Mouse (Mus musculus): ENCODE results near the gene St6galnac3. TPM values are rescaled to one million over a fixed set of nuclear protein-coding genes. Genes with fewer than 3 reads are reported as not detected.
"Not testable (repeated sequence)": the region's sequence is repeated elsewhere in the genome, so short reads cannot be mapped to it uniquely, and the experiment has no call there.

St6galnac3 gene
- total RNA-seq, 4 experiments from 2014 or later: 19.2 to 25.5 (median 24.8) TPM

- DNase-seq (ENCODE audit: low spot score in 2 of 2): no peak
Observed at GRCm38 (mm10) chr3:153417001-153417400, 308.0 kb downstream of the St6galnac3 start.

- no peak for DNase-seq (ENCODE audit: low spot score in 2 of 2)
Observed at GRCm38 (mm10) chr3:153416383-153416782, 308.6 kb downstream of the St6galnac3 start.

- no peak for DNase-seq (ENCODE audit: low spot score in 2 of 2)
Observed at GRCm38 (mm10) chr3:153414132-153414531, 310.8 kb downstream of the St6galnac3 start.

GRCm38 (mm10) chr3:153409286-153409685 lies 315.7 kb downstream of the St6galnac3 start:
- no peak for DNase-seq (ENCODE audit: low spot score in 2 of 2)

- DNase-seq (ENCODE audit: low spot score in 2 of 2): no peak
Observed at GRCm38 (mm10) chr3:153408361-153408760, 316.6 kb downstream of the St6galnac3 start.

- no peak for DNase-seq (ENCODE audit: low spot score in 2 of 2)
Observed at GRCm38 (mm10) chr3:153407698-153408097, 317.3 kb downstream of the St6galnac3 start.

- no peak for DNase-seq (ENCODE audit: low spot score in 2 of 2)
Observed at GRCm38 (mm10) chr3:153406858-153407257, 318.1 kb downstream of the St6galnac3 start.

- no peak for DNase-seq (ENCODE audit: low spot score in 2 of 2)
Observed at GRCm38 (mm10) chr3:153406220-153406619, 318.8 kb downstream of the St6galnac3 start.

- DNase-seq (ENCODE audit: low spot score in 2 of 2): no peak
Observed at GRCm38 (mm10) chr3:153405643-153406042, 319.3 kb downstream of the St6galnac3 start.

GRCm38 (mm10) chr3:153400259-153400658 lies 324.7 kb downstream of the St6galnac3 start:
- DNase-seq (ENCODE audit: low spot score in 2 of 2): no peak

- no peak for DNase-seq (ENCODE audit: low spot score in 2 of 2)
Observed at GRCm38 (mm10) chr3:153399574-153399973, 325.4 kb downstream of the St6galnac3 start.

GRCm38 (mm10) chr3:153397726-153398125 lies 327.2 kb downstream of the St6galnac3 start:
- no peak for DNase-seq (ENCODE audit: low spot score in 2 of 2)

- DNase-seq (ENCODE audit: low spot score in 2 of 2): peak in 1 of 2 experiments; percentile 54
Observed at GRCm38 (mm10) chr3:153396375-153397068, 328.5 kb downstream of the St6galnac3 start.

- DNase-seq (ENCODE audit: low spot score in 2 of 2): peak in 1 of 2 experiments; percentile 32
Observed at GRCm38 (mm10) chr3:153395351-153395750, 329.6 kb downstream of the St6galnac3 start.

GRCm38 (mm10) chr3:153394751-153395150 lies 330.2 kb downstream of the St6galnac3 start:
- no peak for DNase-seq (ENCODE audit: low spot score in 2 of 2)

GRCm38 (mm10) chr3:153394224-153394623 lies 330.8 kb downstream of the St6galnac3 start:
- DNase-seq (ENCODE audit: low spot score in 2 of 2): no peak

GRCm38 (mm10) chr3:153391451-153391850 lies 333.5 kb downstream of the St6galnac3 start:
- not testable (repeated sequence) for DNase-seq (ENCODE audit: low spot score in 2 of 2)

GRCm38 (mm10) chr3:153384651-153385050 lies 340.3 kb downstream of the St6galnac3 start:
- DNase-seq (ENCODE audit: low spot score in 2 of 2): not testable (repeated sequence)

- DNase-seq (ENCODE audit: low spot score in 2 of 2): no peak
Observed at GRCm38 (mm10) chr3:153383656-153384055, 341.3 kb downstream of the St6galnac3 start.

- DNase-seq (ENCODE audit: low spot score in 2 of 2): no peak
Observed at GRCm38 (mm10) chr3:153365057-153365755, 359.8 kb downstream of the St6galnac3 start.

GRCm38 (mm10) chr3:153364366-153364765 lies 360.6 kb downstream of the St6galnac3 start:
- no peak for DNase-seq (ENCODE audit: low spot score in 2 of 2)

- DNase-seq (ENCODE audit: low spot score in 2 of 2): no peak
Observed at GRCm38 (mm10) chr3:153359966-153360365, 365.0 kb downstream of the St6galnac3 start.

GRCm38 (mm10) chr3:153356071-153356470 lies 368.9 kb downstream of the St6galnac3 start:
- no peak for DNase-seq (ENCODE audit: low spot score in 2 of 2)

All from left cerebral cortex, adult 8-10 months (tissue).